Mouse (Mus musculus): Measurements from ENCODE around the gene Slc25a25. TPM values are rescaled to one million over a fixed set of nuclear protein-coding genes. Genes with fewer than 3 reads are reported as not detected.

Slc25a25 gene
- polyA plus RNA-seq, 1 experiment from 2014 or later = 15.8 TPM

- Histone ChIP-seq H3K27me3 (replicated peaks; ENCODE audit: control insufficient read depth, insufficient read depth, low read length) (no peaks in the 10 kb centered on the region), H3K27ac (replicated peaks; ENCODE audit: low read depth, low read length) (no peak overlapping the region), H3K36me3 (ENCODE audit: control insufficient read depth, insufficient read depth, low read length) (peaks cover 36% of the 10 kb centered on the region), H3K9me3 (ENCODE audit: control insufficient read depth, low read length) (no peaks in the 10 kb centered on the region), H3K4me3 (ENCODE audit: low read depth, low read length) (peak overlapping the region; percentile 69), H3K9ac (ENCODE audit: low read depth, low read length) (peak overlapping the region; percentile 69), H3K4me1 (ENCODE audit: control insufficient read depth, insufficient read depth, low read length) (no peaks in the 10 kb centered on the region), H3K4me2 (ENCODE audit: low read depth, low read length) (peak overlapping the region; percentile 98)
- WGBS = 1% methylated on average over 23 of the region's 27 CpGs
- ATAC-seq (ENCODE audit: low read depth) = peak; percentile 48
- peak; percentile 22 for DNase-seq (ENCODE audit: low spot score)
Measured at GRCm38 (mm10) chr2:32381141-32381774, 70.0 kb downstream of the Slc25a25 start.

GRCm38 (mm10) chr2:32380001-32380500 is 71.2 kb downstream of the Slc25a25 start:
- Histone ChIP-seq H3K4me1 (ENCODE audit: control insufficient read depth, insufficient read depth, low read length) (no peaks in the 10 kb centered on the region), H3K9me3 (ENCODE audit: control insufficient read depth, low read length) (no peaks in the 10 kb centered on the region), H3K36me3 (ENCODE audit: control insufficient read depth, insufficient read depth, low read length) (peaks cover 48% of the 10 kb centered on the region), H3K4me2 (ENCODE audit: low read depth, low read length) (no peak overlapping the region), H3K9ac (ENCODE audit: low read depth, low read length) (no peak overlapping the region), H3K27ac (replicated peaks; ENCODE audit: low read depth, low read length) (no peak overlapping the region), H3K27me3 (replicated peaks; ENCODE audit: control insufficient read depth, insufficient read depth, low read length) (no peaks in the 10 kb centered on the region), H3K4me3 (ENCODE audit: low read depth, low read length) (no peak overlapping the region)
- 92% methylated on average over 7 of the region's 7 CpGs for WGBS
- DNase-seq (ENCODE audit: low spot score) (no peak), ATAC-seq (ENCODE audit: low read depth) (no peak)

- no peaks in the 10 kb centered on the region for H3K9me3 ChIP-seq (ENCODE audit: control insufficient read depth, low read length)
- no peaks in the 10 kb centered on the region for H3K4me1 ChIP-seq (ENCODE audit: control insufficient read depth, insufficient read depth, low read length)
- 92% methylated on average over 8 of the region's 10 CpGs for WGBS
- no peak overlapping the region for H3K9ac ChIP-seq (ENCODE audit: low read depth, low read length)
- no peaks in the 10 kb centered on the region for H3K27me3 ChIP-seq (replicated peaks; ENCODE audit: control insufficient read depth, insufficient read depth, low read length)
- H3K4me3 ChIP-seq (ENCODE audit: low read depth, low read length) = no peak overlapping the region
- DNase-seq (ENCODE audit: low spot score) = no peak
- no peak overlapping the region for H3K27ac ChIP-seq (replicated peaks; ENCODE audit: low read depth, low read length)
- no peak for ATAC-seq (ENCODE audit: low read depth)
- H3K4me2 ChIP-seq (ENCODE audit: low read depth, low read length) = no peak overlapping the region
- H3K36me3 ChIP-seq (ENCODE audit: control insufficient read depth, insufficient read depth, low read length) = peaks cover 75% of the 10 kb centered on the region
Measured at GRCm38 (mm10) chr2:32376963-32377362, 74.3 kb downstream of the Slc25a25 start.

- Histone ChIP-seq H3K4me2 (ENCODE audit: low read depth, low read length) (no peak overlapping the region), H3K27me3 (replicated peaks; ENCODE audit: control insufficient read depth, insufficient read depth, low read length) (no peaks in the 10 kb centered on the region), H3K27ac (replicated peaks; ENCODE audit: low read depth, low read length) (no peak overlapping the region), H3K4me1 (ENCODE audit: control insufficient read depth, insufficient read depth, low read length) (no peaks in the 10 kb centered on the region), H3K36me3 (ENCODE audit: control insufficient read depth, insufficient read depth, low read length) (peaks cover 90% of the 10 kb centered on the region), H3K4me3 (ENCODE audit: low read depth, low read length) (no peak overlapping the region), H3K9ac (ENCODE audit: low read depth, low read length) (no peak overlapping the region), H3K9me3 (ENCODE audit: control insufficient read depth, low read length) (no peaks in the 10 kb centered on the region)
- DNase-seq (ENCODE audit: low spot score) (no peak), ATAC-seq (ENCODE audit: low read depth) (peak; percentile 17; the same call in 1 of the 2 replicates)
- WGBS = 93% methylated on average over 13 of the region's 13 CpGs
Measured at GRCm38 (mm10) chr2:32375317-32375940, 75.8 kb downstream of the Slc25a25 start.

GRCm38 (mm10) chr2:32374191-32374590 is 77.1 kb downstream of the Slc25a25 start:
- no peak overlapping the region for H3K27ac ChIP-seq (replicated peaks; ENCODE audit: low read depth, low read length)
- no peaks in the 10 kb centered on the region for H3K9me3 ChIP-seq (ENCODE audit: control insufficient read depth, low read length)
- DNase-seq (ENCODE audit: low spot score) = no peak
- peaks cover 95% of the 10 kb centered on the region for H3K36me3 ChIP-seq (ENCODE audit: control insufficient read depth, insufficient read depth, low read length)
- no peaks in the 10 kb centered on the region for H3K27me3 ChIP-seq (replicated peaks; ENCODE audit: control insufficient read depth, insufficient read depth, low read length)
- 77% methylated on average over 10 of the region's 10 CpGs for WGBS
- no peak overlapping the region for H3K4me2 ChIP-seq (ENCODE audit: low read depth, low read length)
- no peak overlapping the region for H3K4me3 ChIP-seq (ENCODE audit: low read depth, low read length)
- no peak overlapping the region for H3K9ac ChIP-seq (ENCODE audit: low read depth, low read length)
- ATAC-seq (ENCODE audit: low read depth) = no peak
- H3K4me1 ChIP-seq (ENCODE audit: control insufficient read depth, insufficient read depth, low read length) = no peaks in the 10 kb centered on the region

- H3K9me3 ChIP-seq (ENCODE audit: control insufficient read depth, low read length) = no peaks in the 10 kb centered on the region
- DNase-seq (ENCODE audit: low spot score) (no peak), ATAC-seq (ENCODE audit: low read depth) (no peak)
- H3K36me3 ChIP-seq (ENCODE audit: control insufficient read depth, insufficient read depth, low read length) = peaks cover 61% of the 10 kb centered on the region
- H3K4me3 ChIP-seq (ENCODE audit: low read depth, low read length) = no peak overlapping the region
- H3K27ac ChIP-seq (replicated peaks; ENCODE audit: low read depth, low read length) = no peak overlapping the region
- no peak overlapping the region for H3K4me2 ChIP-seq (ENCODE audit: low read depth, low read length)
- peaks cover 5% of the 10 kb centered on the region for H3K4me1 ChIP-seq (ENCODE audit: control insufficient read depth, insufficient read depth, low read length)
- no peaks in the 10 kb centered on the region for H3K27me3 ChIP-seq (replicated peaks; ENCODE audit: control insufficient read depth, insufficient read depth, low read length)
- no peak overlapping the region for H3K9ac ChIP-seq (ENCODE audit: low read depth, low read length)
- 97% methylated on average over 5 of the region's 5 CpGs for WGBS
Measured at GRCm38 (mm10) chr2:32367315-32367714, 83.9 kb downstream of the Slc25a25 start.

Other genes with a start within 250 kb of the Slc25a25 start
- gene Pomt1, start 214.9 kb downstream of the Slc25a25 start, polyA plus RNA-seq (2014; fragmentation: Nextera tagmentation; extraction: Ambion mirVana) = 20.2 and 26.5 TPM in 2 replicates
- gene Uck1, start 191.3 kb downstream of the Slc25a25 start, polyA plus RNA-seq (2014; fragmentation: Nextera tagmentation; extraction: Ambion mirVana) = 58.6 and 60.6 TPM in 2 replicates
- 27.2 and 33.1 TPM in 2 replicates for gene Golga2, start 164.1 kb downstream of the Slc25a25 start, polyA plus RNA-seq (2014; fragmentation: Nextera tagmentation; extraction: Ambion mirVana)
- gene Swi5, start 163.4 kb downstream of the Slc25a25 start, polyA plus RNA-seq (2014; fragmentation: Nextera tagmentation; extraction: Ambion mirVana) = 206 and 249 TPM in 2 replicates
- gene Ciz1, start 99.1 kb downstream of the Slc25a25 start, polyA plus RNA-seq (2014; fragmentation: Nextera tagmentation; extraction: Ambion mirVana) = 41.9 and 48.0 TPM in 2 replicates
- gene Dnm1, start 98.1 kb downstream of the Slc25a25 start, polyA plus RNA-seq (2014; fragmentation: Nextera tagmentation; extraction: Ambion mirVana) = 34.1 and 41.7 TPM in 2 replicates
- gene 1110008P14Rik, start 69.5 kb downstream of the Slc25a25 start, polyA plus RNA-seq (2014; fragmentation: Nextera tagmentation; extraction: Ambion mirVana) = 67.7 and 79.7 TPM in 2 replicates
- 4.0 and 7.9 TPM in 2 replicates for gene Lcn2, start 63.2 kb downstream of the Slc25a25 start, polyA plus RNA-seq (2014; fragmentation: Nextera tagmentation; extraction: Ambion mirVana)
- gene Ptges2, start 55.5 kb downstream of the Slc25a25 start, polyA plus RNA-seq (2014; fragmentation: Nextera tagmentation; extraction: Ambion mirVana) = 28.0 and 33.5 TPM in 2 replicates
- gene Naif1, start 988 bp downstream of the Slc25a25 start, polyA plus RNA-seq (2014; fragmentation: Nextera tagmentation; extraction: Ambion mirVana) = 4.9 and 5.6 TPM in 2 replicates
- gene Fam102a, start 83.9 kb upstream of the Slc25a25 start, polyA plus RNA-seq (2014; fragmentation: Nextera tagmentation; extraction: Ambion mirVana) = 16.3 and 19.2 TPM in 2 replicates
- gene Dpm2, start 119.4 kb upstream of the Slc25a25 start, polyA plus RNA-seq (2014; fragmentation: Nextera tagmentation; extraction: Ambion mirVana) = 107 and 110 TPM in 2 replicates
- 0.38 and 1.1 TPM in 2 replicates for gene Pip5kl1, start 123.4 kb upstream of the Slc25a25 start, polyA plus RNA-seq (2014; fragmentation: Nextera tagmentation; extraction: Ambion mirVana)
- 0.13 and 0.18 TPM in 2 replicates for gene 9430097D07Rik, start 124.2 kb upstream of the Slc25a25 start, polyA plus RNA-seq (2014; fragmentation: Nextera tagmentation; extraction: Ambion mirVana)
- 39.4 and 41.0 TPM in 2 replicates for gene St6galnac4, start 135.7 kb upstream of the Slc25a25 start, polyA plus RNA-seq (2014; fragmentation: Nextera tagmentation; extraction: Ambion mirVana)
- 11.1 and 12.1 TPM in 2 replicates for gene St6galnac6, start 148.3 kb upstream of the Slc25a25 start, polyA plus RNA-seq (2014; fragmentation: Nextera tagmentation; extraction: Ambion mirVana)
- 97.8 and 125 TPM in 2 replicates for gene Ak1, start 170.3 kb upstream of the Slc25a25 start, polyA plus RNA-seq (2014; fragmentation: Nextera tagmentation; extraction: Ambion mirVana)
- 57.9 and 64.3 TPM in 2 replicates for gene Eng, start 195.2 kb upstream of the Slc25a25 start, polyA plus RNA-seq (2014; fragmentation: Nextera tagmentation; extraction: Ambion mirVana)